Mouse (Mus musculus): ENCODE measurements at regions not wholly inside any gene's neighbourhood (a gene's known extent, or its start where the extent isn't known, plus 50 kb on each side); places are given as distances from the start of the nearest gene placed in this dataset.

GRCm38 (mm10) chr9:90906106-90906505 lies 456.1 kb upstream of the Zic4 start:
- TF ChIP-seq CTCF (IDR thresholded peaks at IDR 0.05; ENCODE audit: borderline replicate concordance, insufficient read depth, low read length) = no peak
- no peak for TF ChIP-seq POLR2A (IDR thresholded peaks at IDR 0.05; ENCODE audit: low read depth, low read length)

All from embryonic fibroblast, embryonic 13.5 days (primary cell).